Mouse (Mus musculus): ENCODE measurements around the gene Abhd17a. TPM values are rescaled to one million over a fixed set of nuclear protein-coding genes. Genes with fewer than 3 reads are reported as not detected.

Gene Abhd17a
- polyA plus RNA-seq, 1 experiment from 2014 or later: 108 TPM

DNA sequence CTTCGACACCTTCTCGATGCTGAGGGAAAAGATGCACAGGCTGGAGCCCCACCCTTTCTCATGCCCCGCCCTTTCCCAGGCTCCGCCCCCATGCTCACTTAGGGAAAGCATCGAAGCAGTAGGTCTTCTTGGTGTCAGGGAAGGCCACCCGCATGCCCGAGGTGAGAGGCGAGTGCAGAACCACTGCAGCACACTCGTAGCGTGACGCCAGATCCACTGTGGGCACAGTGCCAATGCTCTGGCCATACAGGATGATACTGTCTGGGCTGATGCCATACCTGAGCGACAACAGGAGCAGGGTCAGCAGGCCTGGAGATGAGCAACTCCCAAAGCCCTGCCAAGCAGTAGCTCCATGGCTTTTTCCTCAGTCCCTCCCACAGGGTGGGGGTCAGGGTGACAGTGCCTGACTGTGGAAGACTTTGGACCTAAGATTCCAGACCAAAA is 6.1 kb downstream of the Abhd17a start:
- Histone ChIP-seq H3K27me3 (ENCODE audit: control insufficient read depth, insufficient read depth, low read depth, low read length) (no peaks in the 10 kb centered on the region), H3K4me3 (ENCODE audit: low read depth, low read length) (no peak overlapping the region), H3K4me2 (ENCODE audit: low read length) (no peak overlapping the region), H3K4me1 (ENCODE audit: control insufficient read depth, insufficient read depth, low read length) (peaks cover 13% of the 10 kb centered on the region), H3K9ac (ENCODE audit: low read depth, low read length) (no peak overlapping the region), H3K27ac (ENCODE audit: low read length) (no peak overlapping the region), H3K9me3 (replicated peaks; ENCODE audit: control insufficient read depth, low read length, poor library complexity, severe bottlenecking) (no peaks in the 10 kb centered on the region), H3K36me3 (ENCODE audit: control insufficient read depth, insufficient read depth, low read length) (peaks cover 8% of the 10 kb centered on the region)
- no peak for ATAC-seq
- WGBS: 65% methylated on average over 12 of the region's 12 CpGs

DNA sequence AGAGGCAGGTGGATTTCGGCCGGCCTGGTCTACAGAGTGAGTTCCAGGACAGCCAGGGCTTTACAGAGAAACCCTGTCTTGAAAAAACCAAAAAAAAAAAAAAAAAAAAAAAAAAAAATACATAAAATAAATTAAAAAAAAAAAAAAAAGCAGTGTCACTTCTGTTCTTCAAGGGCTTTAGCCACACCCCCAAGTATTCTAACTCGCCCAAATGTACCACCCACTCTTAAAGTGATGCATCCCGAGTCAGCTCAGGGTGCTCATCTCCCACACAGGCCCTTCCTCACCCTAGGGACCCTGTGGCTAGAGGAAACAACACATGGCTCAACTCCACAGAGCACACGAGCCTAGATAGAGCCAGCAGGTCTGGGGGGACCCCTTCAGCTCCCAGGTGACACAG is 7.1 kb downstream of the Abhd17a start:
- Histone ChIP-seq H3K4me2 (ENCODE audit: low read length) (no peak overlapping the region), H3K27me3 (ENCODE audit: control insufficient read depth, insufficient read depth, low read depth, low read length) (no peaks in the 10 kb centered on the region), H3K36me3 (ENCODE audit: control insufficient read depth, insufficient read depth, low read length) (peaks cover 8% of the 10 kb centered on the region), H3K9me3 (replicated peaks; ENCODE audit: control insufficient read depth, low read length, poor library complexity, severe bottlenecking) (no peaks in the 10 kb centered on the region), H3K9ac (ENCODE audit: low read depth, low read length) (no peak overlapping the region), H3K27ac (ENCODE audit: low read length) (no peak overlapping the region), H3K4me3 (ENCODE audit: low read depth, low read length) (no peak overlapping the region), H3K4me1 (ENCODE audit: control insufficient read depth, insufficient read depth, low read length) (0 out of 2 replicates have a peak, but pooled peaks cover 3% of the 10 kb centered on the region)
- 84% methylated on average over 5 of the region's 5 CpGs for WGBS
- ATAC-seq: no peak

DNA sequence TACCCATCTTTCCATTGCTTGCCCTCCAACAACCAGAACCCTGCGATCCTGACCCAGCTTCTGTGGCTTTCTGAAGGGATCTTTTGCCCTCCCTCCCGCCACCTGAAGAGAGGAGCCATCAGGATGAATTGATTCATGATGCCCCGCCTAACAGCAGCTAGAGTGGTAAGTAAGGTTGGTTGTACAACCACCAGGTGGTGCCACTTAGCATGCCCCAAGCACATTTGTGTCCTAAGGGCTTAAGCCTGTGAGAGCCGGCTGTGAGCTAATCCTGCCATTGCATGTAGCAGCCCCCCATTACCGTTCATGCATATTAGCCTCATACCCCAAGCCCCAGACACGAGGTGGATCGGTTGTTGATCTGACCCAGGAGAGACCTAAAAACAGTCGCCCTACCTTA is 11.2 kb downstream of the Abhd17a start:
- no peaks in the 10 kb centered on the region for H3K9me3 ChIP-seq (replicated peaks; ENCODE audit: control insufficient read depth, low read length, poor library complexity, severe bottlenecking)
- WGBS: 6% methylated on average over 8 of the region's 8 CpGs
- no peak overlapping the region for H3K9ac ChIP-seq (ENCODE audit: low read depth, low read length)
- no peak for ATAC-seq
- H3K36me3 ChIP-seq (ENCODE audit: control insufficient read depth, insufficient read depth, low read length): no peaks in the 10 kb centered on the region
- H3K4me2 ChIP-seq (ENCODE audit: low read length): no peak overlapping the region
- no peak overlapping the region for H3K4me3 ChIP-seq (ENCODE audit: low read depth, low read length)
- H3K27ac ChIP-seq (ENCODE audit: low read length): no peak overlapping the region
- peaks cover 19% of the 10 kb centered on the region for H3K4me1 ChIP-seq (ENCODE audit: control insufficient read depth, insufficient read depth, low read length)
- no peaks in the 10 kb centered on the region for H3K27me3 ChIP-seq (ENCODE audit: control insufficient read depth, insufficient read depth, low read depth, low read length)

DNA sequence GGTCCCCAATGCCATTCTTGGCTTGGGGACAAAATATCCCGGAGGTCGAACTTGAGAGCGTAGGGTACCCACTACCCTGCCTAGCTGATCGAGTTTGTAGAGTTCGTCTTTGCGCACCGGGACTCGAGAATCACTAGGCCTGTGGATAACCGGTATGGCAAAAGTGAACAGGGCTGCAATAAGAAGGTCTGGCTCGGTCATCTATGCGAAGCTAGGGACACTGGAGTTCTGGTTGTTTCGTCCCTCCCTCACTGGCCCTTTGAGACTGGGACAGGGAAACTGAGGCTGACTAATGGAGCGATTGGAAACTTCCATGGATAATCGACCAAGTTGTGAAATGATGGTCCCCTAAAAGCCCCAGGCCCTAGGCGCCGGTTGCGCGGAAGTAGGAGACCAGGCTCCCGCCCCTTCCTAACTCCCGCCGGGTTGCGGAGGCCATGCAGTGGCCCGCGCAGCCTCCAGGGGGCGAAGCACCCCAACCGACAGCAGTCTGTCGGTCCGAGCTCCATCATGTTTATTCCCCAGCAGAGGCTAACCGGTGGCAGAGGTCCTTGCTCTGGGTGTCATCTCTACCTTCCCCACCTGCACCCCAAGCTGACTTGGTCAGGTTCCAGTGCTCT is 11.9 kb downstream of the Abhd17a start:
- WGBS: under 1% methylated on average over 29 of the region's 29 CpGs
- peak; percentile 12; the same call in 1 of the 2 replicates for ATAC-seq

DNA sequence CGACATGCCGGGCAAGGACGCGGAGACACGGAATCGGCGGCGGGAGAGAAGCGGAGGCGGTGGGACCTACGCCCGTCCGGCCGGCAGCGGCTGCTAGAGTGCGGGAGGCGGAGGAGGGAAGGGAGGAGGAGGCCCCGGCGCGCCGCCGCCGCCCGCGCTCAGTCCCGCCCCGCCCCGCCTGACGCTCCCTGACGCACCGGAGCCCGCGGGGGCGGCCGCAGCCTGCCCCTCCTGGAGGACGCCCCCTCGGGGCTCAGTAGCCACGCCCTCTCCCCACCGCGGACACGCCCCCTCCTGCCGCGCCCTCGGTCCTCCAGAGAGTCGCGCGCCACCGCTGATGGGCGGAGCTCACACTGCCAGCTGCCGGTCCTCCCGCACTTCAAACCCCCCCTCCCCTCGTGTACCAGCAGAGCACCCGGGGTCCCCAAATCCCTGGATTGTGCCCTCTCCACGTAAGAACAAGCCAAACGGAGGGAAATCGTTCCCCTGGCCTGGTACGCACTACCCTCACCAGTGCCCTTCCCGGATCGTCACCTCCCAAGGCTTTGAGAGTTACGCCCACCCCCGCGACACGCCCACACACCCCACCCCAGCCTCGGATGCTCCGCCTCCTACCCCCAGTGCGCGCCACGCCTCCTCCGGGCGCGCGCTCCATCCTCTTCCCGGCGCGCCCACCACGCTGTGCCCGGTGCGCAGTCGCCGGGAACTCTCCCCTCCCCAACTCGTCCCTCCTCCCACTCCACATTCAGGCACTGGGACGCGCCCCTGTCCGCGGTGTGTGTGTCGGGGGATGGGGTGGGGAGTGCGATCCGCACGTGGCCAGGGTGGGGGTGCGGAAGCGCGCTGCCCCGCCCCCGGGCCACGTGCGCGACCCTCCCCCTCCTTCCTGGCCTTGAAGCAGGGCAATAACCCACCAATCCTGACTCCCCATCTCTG is 12.7 kb downstream of the Abhd17a start, which contains the start of gene Klf16:
Gene Klf16 (minus strand): TSS at position 127 of the 936 bp plus-strand sequence.
- Histone ChIP-seq H3K4me1 (ENCODE audit: control insufficient read depth, insufficient read depth, low read length) (peaks cover 22% of the 10 kb centered on the region), H3K36me3 (ENCODE audit: control insufficient read depth, insufficient read depth, low read length) (no peaks in the 10 kb centered on the region)
- peak; percentile 71 for ATAC-seq

More for the DNA sequence above, 11.9 kb downstream of the Abhd17a start:
- Histone ChIP-seq H3K4me1 (ENCODE audit: control insufficient read depth, insufficient read depth, low read length) (peaks cover 22% of the 10 kb centered on the region), H3K4me3 (ENCODE audit: low read depth, low read length) (peak overlapping the region; percentile 83), H3K4me2 (ENCODE audit: low read length) (peak overlapping the region; percentile 88), H3K27ac (ENCODE audit: low read length) (peak overlapping the region; percentile 86), H3K27me3 (ENCODE audit: control insufficient read depth, insufficient read depth, low read depth, low read length) (no peaks in the 10 kb centered on the region), H3K9me3 (replicated peaks; ENCODE audit: control insufficient read depth, low read length, poor library complexity, severe bottlenecking) (no peaks in the 10 kb centered on the region), H3K9ac (ENCODE audit: low read depth, low read length) (peak overlapping the region; percentile 87), H3K36me3 (ENCODE audit: control insufficient read depth, insufficient read depth, low read length) (no peaks in the 10 kb centered on the region)

DNA sequence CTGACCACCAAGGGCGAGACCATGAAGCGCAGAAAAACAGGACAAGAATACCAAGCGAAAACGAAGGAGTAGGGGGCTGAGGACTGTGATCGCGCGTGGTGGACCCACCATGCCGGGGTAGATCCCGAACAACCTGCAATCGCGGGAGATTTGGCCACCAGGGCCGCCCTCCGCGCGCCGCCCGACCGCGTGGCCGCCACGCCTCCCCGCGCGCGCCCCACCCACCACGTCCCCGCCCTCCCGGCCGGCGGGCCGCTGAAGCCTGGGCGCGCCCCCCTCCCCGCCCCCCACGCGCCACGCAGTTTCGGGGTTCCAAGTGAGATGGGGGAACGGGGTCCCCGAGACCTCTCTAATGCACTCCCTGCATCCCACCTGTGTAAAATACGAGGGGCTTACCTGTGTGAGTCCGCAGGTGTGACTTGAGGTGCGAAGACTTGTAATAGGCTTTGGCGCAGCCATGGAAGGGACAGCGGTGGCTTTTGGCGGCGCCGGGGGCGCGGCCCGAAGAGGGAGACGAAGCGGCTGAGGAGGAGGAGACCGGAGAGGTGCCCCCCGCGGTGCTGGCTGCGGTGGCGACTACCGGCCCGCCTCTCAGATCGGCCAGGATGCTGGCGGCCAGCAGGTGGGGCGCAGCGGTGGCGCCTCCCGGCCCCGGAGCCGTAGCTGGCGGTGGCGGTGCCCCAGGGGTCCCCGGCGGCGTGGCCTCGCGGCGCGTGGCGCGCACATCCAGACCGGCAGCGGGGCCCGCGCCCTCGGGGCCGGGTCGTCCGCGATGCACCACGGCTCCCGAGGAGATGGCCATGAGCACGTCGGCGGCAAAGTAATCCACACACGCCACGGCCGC is 13.6 kb downstream of the Abhd17a start:
- WGBS: under 1% methylated on average over 79 of the region's 96 CpGs
- Histone ChIP-seq H3K36me3 (ENCODE audit: control insufficient read depth, insufficient read depth, low read length) (no peaks in the 10 kb centered on the region), H3K9ac (ENCODE audit: low read depth, low read length) (peak overlapping the region; percentile 87), H3K9me3 (replicated peaks; ENCODE audit: control insufficient read depth, low read length, poor library complexity, severe bottlenecking) (no peaks in the 10 kb centered on the region), H3K4me2 (ENCODE audit: low read length) (peak overlapping the region; percentile 88), H3K4me3 (ENCODE audit: low read depth, low read length) (peak overlapping the region; percentile 83), H3K27ac (ENCODE audit: low read length) (peak overlapping the region; percentile 86), H3K4me1 (ENCODE audit: control insufficient read depth, insufficient read depth, low read length) (peaks cover 23% of the 10 kb centered on the region), H3K27me3 (ENCODE audit: control insufficient read depth, insufficient read depth, low read depth, low read length) (no peaks in the 10 kb centered on the region)
- peak; percentile 1; the same call in 1 of the 2 replicates for ATAC-seq

More for the DNA sequence above, 12.7 kb downstream of the Abhd17a start, which contains the start of gene Klf16:
- peak within 1 kb of the TSS; percentile 86 for H3K27ac ChIP-seq (ENCODE audit: low read length)
- peak within 1 kb of the TSS; percentile 88 for H3K4me2 ChIP-seq (ENCODE audit: low read length)
- no peaks in the 10 kb centered on the region for H3K27me3 ChIP-seq (ENCODE audit: control insufficient read depth, insufficient read depth, low read depth, low read length)
- peak within 1 kb of the TSS; percentile 83 for H3K4me3 ChIP-seq (ENCODE audit: low read depth, low read length)
- WGBS: 0% methylated on average over 45 of the region's 97 CpGs
- H3K9me3 ChIP-seq (replicated peaks; ENCODE audit: control insufficient read depth, low read length, poor library complexity, severe bottlenecking): no peaks in the 10 kb centered on the region
- H3K9ac ChIP-seq (ENCODE audit: low read depth, low read length): peak within 1 kb of the TSS; percentile 87

DNA sequence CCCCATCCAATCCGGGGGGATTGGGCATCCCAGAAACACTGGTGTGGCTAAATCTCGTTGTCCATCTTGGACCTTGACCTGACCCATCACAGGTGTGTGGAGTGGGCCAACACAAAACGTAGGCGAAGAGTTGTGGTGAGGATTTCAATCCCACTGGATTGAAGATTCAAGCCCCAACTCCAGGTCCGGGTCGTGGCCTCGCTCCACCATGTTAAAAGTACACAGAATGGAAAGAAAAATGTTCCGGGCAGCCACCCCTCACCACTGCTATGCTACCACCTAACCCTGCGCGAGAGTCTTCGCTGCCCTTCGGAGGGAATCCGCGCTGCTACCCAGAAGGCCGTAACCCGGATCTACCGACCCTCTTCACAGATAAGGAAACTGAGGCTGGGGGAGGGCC is 14.2 kb downstream of the Abhd17a start:
- Histone ChIP-seq H3K4me3 (ENCODE audit: low read depth, low read length) (peak overlapping the region; percentile 83), H3K4me2 (ENCODE audit: low read length) (peak overlapping the region; percentile 88), H3K27me3 (ENCODE audit: control insufficient read depth, insufficient read depth, low read depth, low read length) (no peaks in the 10 kb centered on the region), H3K9ac (ENCODE audit: low read depth, low read length) (peak overlapping the region; percentile 87), H3K4me1 (ENCODE audit: control insufficient read depth, insufficient read depth, low read length) (peaks cover 29% of the 10 kb centered on the region), H3K9me3 (replicated peaks; ENCODE audit: control insufficient read depth, low read length, poor library complexity, severe bottlenecking) (no peaks in the 10 kb centered on the region), H3K27ac (ENCODE audit: low read length) (no peak overlapping the region), H3K36me3 (ENCODE audit: control insufficient read depth, insufficient read depth, low read length) (no peaks in the 10 kb centered on the region)
- no peak for ATAC-seq
- 20% methylated on average over 17 of the region's 17 CpGs for WGBS

DNA sequence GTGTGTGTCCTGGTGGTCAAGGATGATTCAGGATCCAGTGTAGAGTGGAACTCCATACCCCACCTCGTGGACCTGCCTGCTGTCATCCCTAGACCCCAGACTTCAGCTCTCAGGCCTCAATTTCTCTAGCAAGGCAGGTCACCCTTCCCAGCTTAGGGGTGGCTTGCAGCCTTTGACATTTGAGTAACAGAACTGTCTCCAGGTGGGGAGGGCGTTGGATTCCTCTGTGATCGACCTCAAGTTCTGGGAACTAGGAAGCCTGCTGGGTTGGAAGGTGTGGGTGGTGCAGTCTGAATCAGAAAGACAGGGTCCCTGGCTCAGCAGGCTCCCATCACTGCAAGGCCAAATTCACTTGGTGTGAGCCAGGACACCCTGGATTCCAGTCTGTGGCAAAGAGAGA is 15.2 kb downstream of the Abhd17a start:
- Histone ChIP-seq H3K27ac (ENCODE audit: low read length) (no peak overlapping the region), H3K4me1 (ENCODE audit: control insufficient read depth, insufficient read depth, low read length) (peaks cover 32% of the 10 kb centered on the region), H3K4me3 (ENCODE audit: low read depth, low read length) (no peak overlapping the region), H3K27me3 (ENCODE audit: control insufficient read depth, insufficient read depth, low read depth, low read length) (no peaks in the 10 kb centered on the region), H3K36me3 (ENCODE audit: control insufficient read depth, insufficient read depth, low read length) (no peaks in the 10 kb centered on the region), H3K9ac (ENCODE audit: low read depth, low read length) (no peak overlapping the region), H3K9me3 (replicated peaks; ENCODE audit: control insufficient read depth, low read length, poor library complexity, severe bottlenecking) (no peaks in the 10 kb centered on the region), H3K4me2 (ENCODE audit: low read length) (peak overlapping the region; percentile 88; the same call in 1 of the 2 replicates)
- ATAC-seq: no peak
- 70% methylated on average over 3 of the region's 3 CpGs for WGBS

Data from midbrain, embryonic 16.5 days (tissue).